Mouse (Mus musculus): ENCODE data around the gene Lsm4. TPM values are rescaled to one million over a fixed set of nuclear protein-coding genes. Genes with fewer than 3 reads are reported as not detected.
A peak's percentile ranks its signal among the peaks of the same experiment; 100 is the strongest.

Lsm4 gene
- polyA plus RNA-seq, 1 experiment from 2014 or later, result 281 TPM

DNA sequence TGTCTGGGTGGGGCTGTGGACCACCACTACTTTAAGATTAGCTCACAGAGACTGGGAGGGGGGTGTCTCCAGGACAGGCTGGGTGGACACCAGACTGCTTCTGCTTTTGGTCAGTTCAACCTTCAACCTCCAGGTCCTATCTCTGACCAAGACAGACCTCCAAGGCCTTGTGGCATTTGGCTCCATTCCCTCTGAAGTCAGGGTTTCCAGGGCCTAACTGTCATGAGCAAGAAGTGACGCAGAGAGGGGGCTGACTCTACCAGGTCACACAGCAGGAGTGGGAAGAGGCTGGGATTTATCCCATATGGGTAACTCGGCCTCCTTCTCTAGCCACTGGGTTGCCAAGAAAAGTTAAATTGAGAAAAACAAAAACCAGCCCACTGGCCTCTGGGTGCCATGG, 15.3 kb upstream of the Lsm4 start:
- Histone ChIP-seq H3K9me3 (ENCODE audit: low read length) (no peaks in the 10 kb centered on the region), H3K36me3 (ENCODE audit: insufficient read depth, low read length) (peaks cover 19% of the 10 kb centered on the region), H3K9ac (replicated peaks; ENCODE audit: low read length) (peak overlapping the region; percentile 44), H3K4me2 (replicated peaks; ENCODE audit: low read depth, low read length) (peak overlapping the region; percentile 98), H3K27me3 (ENCODE audit: insufficient read depth, low read length) (no peaks in the 10 kb centered on the region), H3K27ac (ENCODE audit: low read length) (no peak overlapping the region), H3K4me3 (ENCODE audit: low read length) (peak overlapping the region; percentile 69; the same call in 1 of the 2 replicates), H3K4me1 (ENCODE audit: insufficient read depth, low read length) (peaks cover 25% of the 10 kb centered on the region)
- no peak for ATAC-seq (ENCODE audit: low FRiP score, low TSS enrichment)
- 94% methylated on average over 2 of the region's 2 CpGs for WGBS

DNA sequence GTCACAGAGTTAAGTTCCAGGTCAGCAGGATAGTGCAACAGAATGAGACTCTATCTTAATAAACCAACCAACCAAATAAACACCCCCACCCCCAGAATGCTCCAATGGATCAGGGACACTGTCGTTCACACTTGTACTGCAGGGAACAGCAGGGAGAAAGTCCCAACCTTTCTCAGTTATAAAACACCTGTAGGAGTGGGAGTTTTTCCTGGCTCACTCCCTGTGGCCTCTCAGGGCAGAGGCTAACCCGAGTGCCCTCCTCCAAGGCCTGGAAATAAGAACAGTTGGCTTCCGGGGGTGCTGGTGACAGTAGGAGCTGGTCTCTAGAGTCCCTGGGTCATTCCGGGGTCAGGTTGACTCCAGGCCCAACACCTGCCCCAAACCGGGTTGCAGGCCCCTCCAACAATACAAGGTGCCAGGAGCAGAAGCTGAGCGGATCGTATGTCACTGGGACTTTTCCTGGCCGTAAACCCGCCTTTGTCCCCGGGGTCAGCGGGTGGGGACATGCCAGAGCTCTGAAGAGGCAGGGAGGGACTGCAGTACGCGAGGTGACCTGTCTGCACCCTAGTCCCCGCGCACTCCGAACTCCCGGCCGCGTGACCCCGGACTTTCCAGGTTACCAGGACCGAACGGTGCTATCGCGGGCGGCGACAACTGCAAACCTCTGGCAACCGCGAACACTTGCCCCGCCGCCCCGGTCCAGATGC, 14.0 kb upstream of the Lsm4 start:
- Histone ChIP-seq H3K27ac (ENCODE audit: low read length) (peak overlapping the region; percentile 84), H3K4me3 (ENCODE audit: low read length) (peak overlapping the region; percentile 69), H3K36me3 (ENCODE audit: insufficient read depth, low read length) (peaks cover 15% of the 10 kb centered on the region), H3K9ac (replicated peaks; ENCODE audit: low read length) (peak overlapping the region; percentile 80), H3K4me2 (replicated peaks; ENCODE audit: low read depth, low read length) (peak overlapping the region; percentile 98), H3K4me1 (ENCODE audit: insufficient read depth, low read length) (peaks cover 27% of the 10 kb centered on the region), H3K9me3 (ENCODE audit: low read length) (no peaks in the 10 kb centered on the region), H3K27me3 (ENCODE audit: insufficient read depth, low read length) (no peaks in the 10 kb centered on the region)
- peak; percentile 33 for ATAC-seq (ENCODE audit: low FRiP score, low TSS enrichment)
- under 1% methylated on average over 31 of the region's 31 CpGs for WGBS

DNA sequence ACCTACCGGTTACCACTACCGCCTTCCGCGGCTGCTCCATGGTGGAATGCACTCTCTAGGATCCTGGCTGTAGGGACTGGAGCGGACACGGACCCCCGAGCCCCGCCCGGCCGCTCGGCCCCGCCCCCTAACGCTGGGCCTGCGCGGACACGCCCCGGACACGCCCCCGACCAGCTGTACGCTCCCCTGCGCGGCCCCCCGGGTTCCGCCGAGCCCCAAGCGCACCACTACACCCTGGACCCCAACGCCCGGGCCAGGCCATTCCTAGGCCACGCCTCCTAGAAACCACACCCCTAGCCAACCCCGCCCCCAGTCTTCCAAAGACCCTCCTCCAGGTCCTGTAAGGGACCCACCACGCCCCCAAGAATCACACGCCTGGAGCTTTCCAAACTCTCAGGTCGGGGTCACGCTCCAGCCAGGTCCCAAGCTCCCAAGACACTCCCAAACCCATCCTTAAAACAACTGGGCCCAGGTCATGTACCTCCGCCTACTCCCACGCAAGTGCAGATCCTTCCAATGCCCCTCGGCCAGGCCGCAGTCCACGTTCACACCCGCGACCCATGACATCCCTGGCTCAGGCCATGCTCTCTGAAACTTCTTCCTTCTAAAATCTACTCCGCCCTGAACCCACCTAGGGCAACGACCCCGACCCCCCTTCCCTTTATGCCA, 13.3 kb upstream of the Lsm4 start:
- Histone ChIP-seq H3K9me3 (ENCODE audit: low read length) (no peaks in the 10 kb centered on the region), H3K27me3 (ENCODE audit: insufficient read depth, low read length) (no peaks in the 10 kb centered on the region), H3K36me3 (ENCODE audit: insufficient read depth, low read length) (peaks cover 15% of the 10 kb centered on the region), H3K4me3 (ENCODE audit: low read length) (peak overlapping the region; percentile 69), H3K4me2 (replicated peaks; ENCODE audit: low read depth, low read length) (peak overlapping the region; percentile 98), H3K4me1 (ENCODE audit: insufficient read depth, low read length) (peaks cover 27% of the 10 kb centered on the region), H3K9ac (replicated peaks; ENCODE audit: low read length) (peak overlapping the region; percentile 80), H3K27ac (ENCODE audit: low read length) (peak overlapping the region; percentile 84)
- ATAC-seq (ENCODE audit: low FRiP score, low TSS enrichment), result peak; percentile 96
- under 1% methylated on average over 39 of the region's 44 CpGs for WGBS

DNA sequence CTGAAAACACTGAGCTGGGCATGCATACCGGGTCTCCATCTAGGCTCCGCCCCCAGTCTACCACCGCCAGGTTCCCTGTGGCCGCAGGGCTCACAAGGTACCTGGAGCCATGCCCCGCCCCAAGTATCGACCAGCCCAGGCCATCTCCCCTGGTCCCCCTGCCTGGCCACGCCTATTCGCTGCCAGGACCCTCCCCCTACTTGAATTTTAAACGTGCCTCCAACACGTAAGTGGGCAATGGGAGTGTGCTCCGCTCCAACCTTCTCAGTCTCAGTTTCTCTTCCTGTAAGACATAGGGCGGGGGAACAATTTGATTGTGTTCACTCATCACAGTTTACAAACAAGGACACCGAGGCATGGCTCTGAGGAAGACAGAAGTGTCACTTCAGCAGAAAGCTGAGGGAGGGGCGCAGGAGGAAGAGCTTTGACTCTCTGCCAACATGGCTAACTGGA, 12.7 kb upstream of the Lsm4 start, which contains the start of gene Pgpep1:
Gene Pgpep1 (minus strand): TSS at position 116 of the 453 bp plus-strand sequence.
- 2% methylated on average over 14 of the region's 14 CpGs for WGBS
- peaks cover 27% of the 10 kb centered on the region for H3K4me1 ChIP-seq (ENCODE audit: insufficient read depth, low read length)
- H3K36me3 ChIP-seq (ENCODE audit: insufficient read depth, low read length), result peaks cover 11% of the 10 kb centered on the region
- no peaks in the 10 kb centered on the region for H3K27me3 ChIP-seq (ENCODE audit: insufficient read depth, low read length)
- peak within 1 kb of the TSS; percentile 80 for H3K9ac ChIP-seq (replicated peaks; ENCODE audit: low read length)
- peak; percentile 86 for ATAC-seq (ENCODE audit: low FRiP score, low TSS enrichment)
- H3K4me2 ChIP-seq (replicated peaks; ENCODE audit: low read depth, low read length), result peak within 1 kb of the TSS; percentile 98
- H3K9me3 ChIP-seq (ENCODE audit: low read length), result no peaks in the 10 kb centered on the region
- H3K27ac ChIP-seq (ENCODE audit: low read length), result peak within 1 kb of the TSS; percentile 84
- peak within 1 kb of the TSS; percentile 69 for H3K4me3 ChIP-seq (ENCODE audit: low read length)

DNA sequence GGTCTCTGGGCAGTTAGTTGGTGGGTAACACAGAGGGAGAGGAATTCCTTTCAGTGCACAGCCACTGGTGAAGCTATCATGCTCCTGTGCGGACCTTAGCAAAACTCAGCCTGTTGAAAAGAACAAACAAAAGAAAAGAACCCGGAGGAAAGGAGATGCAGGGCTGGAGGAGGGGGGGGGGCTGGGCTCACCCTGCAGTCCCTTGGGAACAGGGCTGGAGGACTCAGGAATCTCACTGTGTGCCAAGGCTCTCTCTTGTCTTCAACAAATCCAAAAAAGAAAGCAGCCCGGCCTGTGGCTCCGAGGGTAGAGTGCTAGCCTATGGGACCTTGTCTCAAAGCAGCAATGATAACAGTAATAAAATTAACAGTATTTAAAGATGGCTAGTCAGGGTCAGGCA, 9.4 kb upstream of the Lsm4 start:
- 60% methylated on average over 4 of the region's 4 CpGs for WGBS
- H3K27ac ChIP-seq (ENCODE audit: low read length), result no peak overlapping the region
- H3K4me2 ChIP-seq (replicated peaks; ENCODE audit: low read depth, low read length), result no peak overlapping the region
- no peaks in the 10 kb centered on the region for H3K36me3 ChIP-seq (ENCODE audit: insufficient read depth, low read length)
- ATAC-seq (ENCODE audit: low FRiP score, low TSS enrichment), result no peak
- H3K9me3 ChIP-seq (ENCODE audit: low read length), result no peaks in the 10 kb centered on the region
- H3K9ac ChIP-seq (replicated peaks; ENCODE audit: low read length), result no peak overlapping the region; the same call in 1 of the 2 replicates
- peaks cover 12% of the 10 kb centered on the region; the same call in 1 of the 2 replicates for H3K4me1 ChIP-seq (ENCODE audit: insufficient read depth, low read length)
- H3K4me3 ChIP-seq (ENCODE audit: low read length), result no peak overlapping the region
- no peaks in the 10 kb centered on the region for H3K27me3 ChIP-seq (ENCODE audit: insufficient read depth, low read length)

DNA sequence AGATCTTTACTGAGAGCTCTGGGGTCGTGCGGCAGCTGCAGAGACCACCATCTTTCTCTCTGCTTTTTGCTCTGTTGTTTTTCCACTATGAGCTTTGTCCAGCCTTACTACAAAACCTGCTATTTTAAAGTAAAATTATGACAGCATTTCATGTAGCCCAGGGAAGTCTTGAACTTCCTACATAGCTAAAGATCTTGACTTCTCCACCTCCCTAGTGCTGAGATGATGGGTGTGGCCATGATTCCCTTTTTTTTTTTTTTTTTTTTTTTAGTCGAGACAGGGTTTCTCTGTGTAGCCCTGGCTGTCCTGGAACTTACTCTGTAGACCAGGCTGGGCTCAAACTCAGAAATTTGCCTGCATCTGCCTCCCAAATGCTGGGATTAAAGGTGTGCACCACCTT, 8.4 kb upstream of the Lsm4 start:
- 84% methylated on average over 3 of the region's 3 CpGs for WGBS
- Histone ChIP-seq H3K4me1 (ENCODE audit: insufficient read depth, low read length) (peaks cover 9% of the 10 kb centered on the region; the same call in 1 of the 2 replicates), H3K9me3 (ENCODE audit: low read length) (no peaks in the 10 kb centered on the region), H3K36me3 (ENCODE audit: insufficient read depth, low read length) (no peaks in the 10 kb centered on the region), H3K27me3 (ENCODE audit: insufficient read depth, low read length) (no peaks in the 10 kb centered on the region), H3K9ac (replicated peaks; ENCODE audit: low read length) (no peak overlapping the region), H3K4me3 (ENCODE audit: low read length) (no peak overlapping the region), H3K27ac (ENCODE audit: low read length) (no peak overlapping the region), H3K4me2 (replicated peaks; ENCODE audit: low read depth, low read length) (no peak overlapping the region)
- no peak for ATAC-seq (ENCODE audit: low FRiP score, low TSS enrichment)

DNA sequence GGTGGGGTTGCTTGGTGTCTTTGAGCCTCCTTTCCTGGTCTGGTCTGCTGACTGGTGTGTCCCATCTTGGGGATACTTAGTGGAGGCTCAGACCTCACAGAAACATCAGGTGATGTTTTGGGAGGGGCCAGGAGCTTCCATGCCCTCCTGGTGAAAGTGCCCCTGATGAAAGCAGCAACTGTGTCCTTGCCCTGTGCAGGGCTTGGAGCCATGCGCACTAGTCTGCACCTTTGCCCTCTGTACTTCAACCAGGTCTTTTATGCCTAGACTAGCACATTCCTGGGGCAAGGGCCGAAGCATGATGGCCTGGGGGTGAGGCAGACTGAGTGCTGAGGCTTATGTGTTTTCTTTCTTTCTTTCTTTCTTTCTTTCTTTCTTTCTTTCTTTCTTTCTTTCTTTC, 7.4 kb upstream of the Lsm4 start:
- ATAC-seq (ENCODE audit: low FRiP score, low TSS enrichment), result peak; percentile 76; the same call in 1 of the 2 replicates
- no peaks in the 10 kb centered on the region for H3K36me3 ChIP-seq (ENCODE audit: insufficient read depth, low read length)

DNA sequence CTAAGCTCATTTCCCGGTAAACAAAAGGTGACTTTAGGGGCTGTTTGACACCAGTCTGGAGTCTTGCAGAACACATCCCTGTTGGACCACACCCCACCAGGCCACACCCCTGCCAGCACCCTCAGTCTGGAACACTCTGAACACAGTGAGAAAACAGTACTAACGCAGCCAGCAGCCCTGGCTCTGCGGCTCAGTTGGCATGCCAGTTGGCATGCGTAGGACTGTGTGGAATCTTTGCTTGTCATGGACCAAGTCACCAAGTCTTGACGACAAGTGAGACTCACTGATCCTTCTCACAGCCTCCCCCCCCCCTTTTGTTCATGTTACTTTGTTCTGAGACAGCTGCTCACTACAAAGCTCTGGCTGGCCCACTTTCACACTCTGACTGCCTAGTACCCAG, 6.0 kb upstream of the Lsm4 start:
- ATAC-seq (ENCODE audit: low FRiP score, low TSS enrichment), result no peak
- no peak overlapping the region for H3K27ac ChIP-seq (ENCODE audit: low read length)
- WGBS, result 64% methylated on average over 5 of the region's 5 CpGs

More for the DNA sequence above, 7.4 kb upstream of the Lsm4 start:
- no peak overlapping the region for H3K4me3 ChIP-seq (ENCODE audit: low read length)
- H3K9ac ChIP-seq (replicated peaks; ENCODE audit: low read length), result 0 out of 2 replicates have a peak overlapping the region, but pooled peaks have one; percentile 26
- H3K4me2 ChIP-seq (replicated peaks; ENCODE audit: low read depth, low read length), result no peak overlapping the region
- WGBS, result 60% methylated on average over 2 of the region's 2 CpGs
- H3K9me3 ChIP-seq (ENCODE audit: low read length), result no peaks in the 10 kb centered on the region
- peak overlapping the region; percentile 73 for H3K27ac ChIP-seq (ENCODE audit: low read length)
- H3K27me3 ChIP-seq (ENCODE audit: insufficient read depth, low read length), result no peaks in the 10 kb centered on the region
- H3K4me1 ChIP-seq (ENCODE audit: insufficient read depth, low read length), result 0 out of 2 replicates have a peak, but pooled peaks cover 2% of the 10 kb centered on the region

DNA sequence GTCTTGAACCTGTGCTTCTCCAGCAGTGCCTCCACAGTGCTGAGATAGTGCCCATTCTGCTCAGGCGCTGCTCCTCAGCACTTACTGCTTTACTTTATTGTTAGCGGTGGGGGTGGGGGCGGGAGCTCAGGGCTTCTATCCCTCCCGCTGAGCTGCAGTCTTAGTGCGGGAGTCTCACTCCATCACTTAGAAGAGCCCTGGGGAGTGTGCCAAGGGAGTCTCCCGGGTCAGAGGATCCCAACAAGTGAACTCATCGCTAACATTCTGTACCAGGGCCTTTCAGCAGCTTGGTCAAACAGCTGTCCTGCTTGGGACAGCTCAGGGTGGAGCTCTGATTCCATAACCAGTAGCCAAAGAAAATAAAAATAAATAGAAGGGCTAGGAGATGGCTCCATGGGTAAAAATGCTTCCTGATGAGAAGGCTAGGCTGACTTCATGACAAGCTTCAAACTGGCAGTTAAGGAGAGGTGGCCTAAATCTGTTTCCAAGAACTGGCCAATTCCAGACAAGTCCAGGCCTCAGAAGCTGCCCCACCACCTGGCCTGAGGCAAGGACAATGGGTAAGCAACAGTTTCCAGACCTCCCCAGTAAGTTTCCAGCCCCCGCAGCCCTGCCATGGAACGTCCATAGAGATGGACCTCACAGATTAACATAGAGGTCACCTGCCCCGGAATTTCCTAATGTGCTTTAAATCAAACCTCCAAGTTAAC, 1.3 kb upstream of the Lsm4 start:
- no peaks in the 10 kb centered on the region for H3K27me3 ChIP-seq (ENCODE audit: insufficient read depth, low read length)
- WGBS, result 62% methylated on average over 10 of the region's 10 CpGs
- ATAC-seq (ENCODE audit: low FRiP score, low TSS enrichment), result no peak

More for the DNA sequence above, 6.0 kb upstream of the Lsm4 start:
- H3K27me3 ChIP-seq (ENCODE audit: insufficient read depth, low read length), result no peaks in the 10 kb centered on the region
- no peak overlapping the region for H3K9ac ChIP-seq (replicated peaks; ENCODE audit: low read length)
- H3K4me3 ChIP-seq (ENCODE audit: low read length), result no peak overlapping the region
- H3K4me2 ChIP-seq (replicated peaks; ENCODE audit: low read depth, low read length), result no peak overlapping the region
- no peaks in the 10 kb centered on the region for H3K36me3 ChIP-seq (ENCODE audit: insufficient read depth, low read length)
- no peaks in the 10 kb centered on the region for H3K9me3 ChIP-seq (ENCODE audit: low read length)
- H3K4me1 ChIP-seq (ENCODE audit: insufficient read depth, low read length), result peaks cover 12% of the 10 kb centered on the region; the same call in 1 of the 2 replicates

More for the DNA sequence above, 1.3 kb upstream of the Lsm4 start:
- peaks cover 34% of the 10 kb centered on the region for H3K4me1 ChIP-seq (ENCODE audit: insufficient read depth, low read length)
- H3K27ac ChIP-seq (ENCODE audit: low read length), result peak overlapping the region; percentile 80; the same call in 1 of the 2 replicates
- no peak overlapping the region for H3K4me2 ChIP-seq (replicated peaks; ENCODE audit: low read depth, low read length)
- H3K9ac ChIP-seq (replicated peaks; ENCODE audit: low read length), result no peak overlapping the region
- H3K9me3 ChIP-seq (ENCODE audit: low read length), result no peaks in the 10 kb centered on the region
- no peak overlapping the region for H3K4me3 ChIP-seq (ENCODE audit: low read length)
- no peaks in the 10 kb centered on the region for H3K36me3 ChIP-seq (ENCODE audit: insufficient read depth, low read length)
